Mouse (Mus musculus): ENCODE measurements around the gene Gramd1b. TPM values are rescaled to one million over a fixed set of nuclear protein-coding genes. Genes with fewer than 3 reads are reported as not detected.
A peak's percentile ranks its signal among the peaks of the same experiment; 100 is the strongest.

The Gramd1b gene
- total RNA-seq, 1 experiment from 2014 or later: 27.5 TPM

DNA sequence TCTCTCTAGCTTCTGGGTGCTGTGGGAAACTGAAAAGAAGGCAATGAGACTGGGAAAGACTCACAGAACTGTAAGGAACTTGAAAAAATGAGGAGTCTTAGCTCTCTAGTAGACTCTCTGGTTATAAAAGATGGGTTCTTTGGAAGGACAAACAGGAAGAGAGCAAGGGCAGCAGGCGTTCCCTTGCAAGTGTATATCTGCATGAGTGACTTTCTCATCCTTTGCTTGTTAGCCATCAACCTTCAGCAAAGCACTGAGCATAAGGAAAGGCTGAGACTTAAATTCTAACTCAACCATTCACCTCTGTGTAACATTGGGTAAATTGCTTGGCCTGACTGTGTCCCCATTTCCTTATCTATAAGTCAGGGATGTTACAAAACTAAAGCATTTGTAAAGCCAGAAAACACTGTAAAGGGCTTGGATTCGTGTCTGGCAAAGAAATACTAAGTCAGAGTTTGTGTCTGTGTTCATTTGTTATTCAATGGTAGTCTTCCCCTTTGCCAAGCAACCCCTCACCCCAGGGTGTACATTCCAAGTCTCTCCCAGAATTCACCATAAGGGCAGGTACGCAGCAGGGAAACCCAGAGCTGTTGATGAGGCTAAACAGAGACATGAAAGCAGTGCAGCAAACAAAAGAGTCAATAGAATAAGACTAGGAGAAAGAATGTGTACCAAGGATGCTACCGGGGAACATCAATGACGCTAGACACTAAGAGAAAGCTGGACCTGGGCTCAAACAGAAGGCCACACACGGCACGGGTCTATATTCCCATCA, 133.5 kb downstream of the Gramd1b start:
- no peak for ATAC-seq (replicated peaks in 1 of 2; ENCODE audit: insufficient read depth in 1 of 2, low FRiP score in 2 of 2, low TSS enrichment in 1 of 2, low read depth in 1 of 2, poor library complexity in 2 of 2, severe bottlenecking in 2 of 2)

DNA sequence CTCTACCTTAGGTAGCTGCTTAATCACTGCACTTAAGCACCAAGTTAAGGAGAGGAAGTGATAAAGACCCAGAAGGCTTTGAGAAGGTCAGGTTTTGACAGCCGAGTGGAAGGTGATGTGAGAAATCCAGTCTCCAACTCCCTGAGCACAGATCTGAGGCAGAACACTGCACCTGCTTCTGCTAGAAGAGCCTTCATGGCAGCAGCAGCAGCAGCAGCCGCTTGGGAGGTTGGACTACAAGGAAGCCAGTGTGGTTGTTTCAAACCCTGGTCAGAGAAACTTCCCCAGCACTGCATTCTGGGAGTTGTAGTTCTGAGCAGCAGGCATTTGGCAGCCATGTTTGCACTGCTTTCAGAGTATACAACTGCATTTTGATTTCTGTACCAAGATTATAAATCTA, 134.1 kb downstream of the Gramd1b start:
- peak; percentile 91 to 97 for ATAC-seq (replicated peaks in 1 of 2; ENCODE audit: insufficient read depth in 1 of 2, low FRiP score in 2 of 2, low TSS enrichment in 1 of 2, low read depth in 1 of 2, poor library complexity in 2 of 2, severe bottlenecking in 2 of 2)

DNA sequence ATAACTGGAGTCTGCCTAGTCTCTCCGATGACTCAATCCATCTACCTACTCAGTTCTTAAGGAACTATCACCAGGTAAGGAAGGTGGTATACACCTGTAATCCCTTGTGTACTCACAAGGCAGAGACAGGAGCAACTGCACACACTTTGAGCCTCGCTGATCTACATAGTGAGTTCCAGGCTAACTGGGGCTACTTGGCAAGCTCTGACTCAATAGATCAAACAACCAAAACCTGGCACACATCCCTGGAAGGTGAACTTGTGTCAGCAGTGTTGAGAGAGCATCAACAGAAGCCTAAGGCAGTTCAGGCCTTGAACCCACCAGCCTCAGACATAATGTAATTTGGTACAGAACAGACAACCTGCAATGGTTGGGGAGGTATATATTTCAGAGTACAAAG, 135.0 kb downstream of the Gramd1b start:
- ATAC-seq (replicated peaks in 1 of 2; ENCODE audit: insufficient read depth in 1 of 2, low FRiP score in 2 of 2, low TSS enrichment in 1 of 2, low read depth in 1 of 2, poor library complexity in 2 of 2, severe bottlenecking in 2 of 2): no peak

DNA sequence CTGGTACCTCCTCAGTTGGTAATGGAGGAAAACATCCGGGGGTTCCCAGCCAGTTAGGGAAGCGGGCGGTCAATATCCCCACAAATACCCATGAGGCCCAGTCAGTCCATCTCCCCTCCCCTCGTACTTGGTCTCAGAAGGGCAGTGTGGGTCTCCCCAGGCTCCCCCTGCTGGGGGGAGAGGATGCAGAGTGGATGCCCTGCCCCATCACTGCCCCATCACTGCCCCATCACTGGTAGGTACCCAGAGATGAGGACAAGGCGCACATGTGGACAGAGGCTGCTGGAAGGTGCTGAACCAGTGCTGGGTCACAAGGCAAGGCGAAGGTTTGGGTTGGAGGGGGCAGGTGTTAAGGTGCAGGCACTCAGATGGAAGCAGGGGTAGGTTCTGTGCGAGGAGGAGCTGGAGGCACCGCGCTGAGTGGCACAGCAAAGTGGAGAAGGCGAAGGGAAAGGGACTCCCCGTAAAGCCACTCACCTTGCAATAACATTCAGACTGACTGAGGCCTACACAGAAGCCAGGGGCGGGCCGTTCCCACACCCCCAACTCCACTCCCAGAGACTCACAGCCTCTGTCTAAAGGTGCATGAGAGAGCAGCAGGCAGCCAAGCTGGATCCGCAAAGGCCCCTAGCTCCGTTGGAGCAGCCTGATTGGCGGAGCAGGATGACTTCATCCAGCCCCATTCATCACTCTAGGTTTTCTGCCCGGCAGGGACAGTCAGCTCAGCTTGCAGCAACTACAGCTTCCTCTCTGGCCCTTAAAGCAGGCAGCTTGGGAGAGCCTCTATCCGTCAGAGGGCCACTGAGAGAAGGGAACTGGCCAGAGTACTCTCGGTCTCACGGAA, 139.1 kb downstream of the Gramd1b start:
- no peak; a peak in 1 of 4 replicates for ATAC-seq (replicated peaks in 1 of 2; ENCODE audit: insufficient read depth in 1 of 2, low FRiP score in 2 of 2, low TSS enrichment in 1 of 2, low read depth in 1 of 2, poor library complexity in 2 of 2, severe bottlenecking in 2 of 2)

DNA sequence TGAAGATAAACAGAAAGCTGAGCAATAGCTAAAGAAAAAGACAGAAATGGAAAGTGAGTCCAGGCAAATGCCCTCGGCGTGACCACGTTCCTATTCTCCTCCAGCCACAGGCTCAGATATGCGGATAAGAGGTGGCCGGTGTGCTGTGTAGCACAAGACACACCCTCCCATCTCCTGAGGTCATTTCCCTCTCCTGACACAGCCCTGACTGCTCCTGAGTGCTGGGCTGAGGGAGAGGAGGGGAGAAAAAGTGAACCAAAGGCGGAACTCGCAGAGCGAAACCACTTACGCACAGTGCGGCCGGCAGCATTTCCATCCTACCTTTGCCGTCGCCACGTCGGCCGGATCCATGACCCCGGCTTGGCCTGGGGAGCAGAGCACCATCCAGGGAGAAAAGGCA, 139.8 kb downstream of the Gramd1b start:
- peak; percentile 57 to 68 for ATAC-seq (replicated peaks in 1 of 2; ENCODE audit: insufficient read depth in 1 of 2, low FRiP score in 2 of 2, low TSS enrichment in 1 of 2, low read depth in 1 of 2, poor library complexity in 2 of 2, severe bottlenecking in 2 of 2)

DNA sequence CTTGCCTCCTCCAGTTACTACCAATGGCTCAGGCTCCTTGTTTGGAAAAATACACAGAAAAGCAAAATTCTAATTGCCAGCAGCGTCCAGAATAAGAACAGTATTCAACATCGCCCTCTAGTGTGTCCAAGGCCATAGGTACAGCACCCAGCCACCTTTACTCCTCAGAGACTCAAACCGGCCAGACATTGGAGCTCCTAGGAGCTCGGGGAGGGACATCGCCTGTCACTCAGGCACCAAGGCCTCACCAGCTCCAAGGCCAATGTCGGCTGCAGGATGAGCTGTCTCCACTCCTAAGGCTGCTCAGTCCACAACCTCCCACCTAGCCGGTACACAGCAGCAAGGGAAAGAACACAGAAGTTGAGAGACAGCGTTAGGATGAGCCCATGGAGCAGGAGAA, 140.3 kb downstream of the Gramd1b start:
- peak; percentile 57 to 65 for ATAC-seq (replicated peaks in 1 of 2; ENCODE audit: insufficient read depth in 1 of 2, low FRiP score in 2 of 2, low TSS enrichment in 1 of 2, low read depth in 1 of 2, poor library complexity in 2 of 2, severe bottlenecking in 2 of 2)

DNA sequence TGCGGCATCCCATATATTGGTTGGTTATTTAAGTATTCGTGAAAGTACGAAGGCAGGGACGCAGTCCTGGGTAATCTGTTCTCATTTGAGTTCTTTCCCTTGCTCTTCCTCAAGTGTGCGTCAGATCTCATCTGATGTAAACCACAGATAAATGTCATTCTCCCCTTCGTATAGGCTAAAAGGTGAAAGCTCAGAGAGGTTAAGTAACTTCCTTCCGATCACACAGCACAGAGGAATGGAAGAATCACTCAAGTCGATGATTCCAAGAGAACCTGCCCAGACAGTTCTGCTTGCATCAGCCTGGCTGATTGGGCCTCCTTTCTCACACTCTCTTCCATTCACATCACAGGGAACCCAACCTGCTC, 140.8 kb downstream of the Gramd1b start:
- ATAC-seq (replicated peaks in 1 of 2; ENCODE audit: insufficient read depth in 1 of 2, low FRiP score in 2 of 2, low TSS enrichment in 1 of 2, low read depth in 1 of 2, poor library complexity in 2 of 2, severe bottlenecking in 2 of 2): no peak

DNA sequence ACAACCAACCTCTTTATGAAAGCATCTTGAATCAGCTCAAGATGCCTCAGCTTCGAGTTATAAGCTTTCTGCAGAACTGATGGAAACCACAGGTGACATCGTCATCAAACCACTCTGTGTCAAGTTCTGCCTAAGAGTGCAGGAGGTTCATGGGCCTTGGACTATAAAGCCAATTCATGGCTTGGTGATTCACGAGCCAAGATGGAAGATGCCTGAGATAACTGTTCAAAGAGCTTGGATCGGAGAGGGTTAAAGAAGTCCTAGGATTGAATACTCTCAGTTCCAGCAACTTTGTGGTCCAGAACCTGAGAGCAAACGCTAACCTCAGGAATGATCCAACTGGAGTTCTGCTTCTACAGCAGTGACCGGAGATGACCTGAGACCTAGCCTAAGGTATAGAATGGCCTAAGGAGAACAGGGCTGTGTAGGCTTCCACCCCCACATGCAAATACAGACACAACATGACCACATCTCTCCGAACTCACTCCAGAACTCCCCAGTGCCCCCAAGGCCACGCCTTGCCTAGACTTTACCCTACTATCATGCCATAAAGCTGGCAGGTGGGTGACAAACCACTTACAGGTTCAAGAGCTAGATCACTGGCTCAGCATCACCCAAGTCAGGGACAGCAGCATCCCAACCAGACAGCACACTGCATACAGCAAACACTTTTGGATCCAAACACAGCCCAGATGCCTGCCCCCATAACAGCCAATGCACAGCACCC, 141.4 kb downstream of the Gramd1b start:
- ATAC-seq (replicated peaks in 1 of 2; ENCODE audit: insufficient read depth in 1 of 2, low FRiP score in 2 of 2, low TSS enrichment in 1 of 2, low read depth in 1 of 2, poor library complexity in 2 of 2, severe bottlenecking in 2 of 2): no peak

DNA sequence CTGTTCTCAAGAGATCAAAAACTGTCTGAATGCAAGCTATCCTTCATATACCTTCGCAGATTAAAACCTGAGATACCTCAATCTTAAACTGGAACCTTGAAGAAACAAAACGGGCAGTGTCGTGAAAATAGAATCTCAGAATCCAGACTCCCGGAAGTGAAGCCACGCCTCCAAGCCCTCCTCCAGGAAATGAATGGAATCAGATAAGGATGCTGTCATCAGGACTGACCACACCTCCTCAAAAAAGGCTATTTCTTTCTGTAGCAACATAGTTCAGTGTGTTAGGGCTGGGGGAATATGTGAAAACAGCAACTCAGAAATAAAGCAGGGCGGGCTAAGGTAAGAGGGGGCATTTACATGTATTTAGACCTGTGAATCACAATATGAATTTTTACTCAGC, 142.0 kb downstream of the Gramd1b start:
- ATAC-seq (replicated peaks in 1 of 2; ENCODE audit: insufficient read depth in 1 of 2, low FRiP score in 2 of 2, low TSS enrichment in 1 of 2, low read depth in 1 of 2, poor library complexity in 2 of 2, severe bottlenecking in 2 of 2): peak in 1 of 2 experiments; percentile 53; a peak in 3 of 4 replicates

DNA sequence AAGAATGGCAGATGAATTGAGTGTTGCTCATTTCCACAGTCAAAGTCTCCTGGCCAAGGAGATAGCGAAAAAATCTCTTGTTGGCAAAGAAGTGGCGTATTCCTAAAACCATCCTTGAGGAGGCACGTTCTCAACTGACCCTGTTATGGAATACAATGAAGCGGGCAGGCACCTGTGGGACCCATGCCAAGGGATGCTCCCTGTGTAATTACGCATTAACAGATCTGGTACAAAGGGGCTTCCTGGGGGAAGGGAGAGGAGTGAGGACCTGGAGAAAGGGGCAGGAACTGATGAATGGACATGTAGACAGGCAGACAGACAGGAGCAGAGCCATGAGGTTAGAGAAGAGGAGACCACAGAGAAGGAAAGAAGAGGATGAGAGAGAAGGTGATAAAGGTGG, 146.4 kb downstream of the Gramd1b start:
- ATAC-seq (replicated peaks in 1 of 2; ENCODE audit: insufficient read depth in 1 of 2, low FRiP score in 2 of 2, low TSS enrichment in 1 of 2, low read depth in 1 of 2, poor library complexity in 2 of 2, severe bottlenecking in 2 of 2): no peak

DNA sequence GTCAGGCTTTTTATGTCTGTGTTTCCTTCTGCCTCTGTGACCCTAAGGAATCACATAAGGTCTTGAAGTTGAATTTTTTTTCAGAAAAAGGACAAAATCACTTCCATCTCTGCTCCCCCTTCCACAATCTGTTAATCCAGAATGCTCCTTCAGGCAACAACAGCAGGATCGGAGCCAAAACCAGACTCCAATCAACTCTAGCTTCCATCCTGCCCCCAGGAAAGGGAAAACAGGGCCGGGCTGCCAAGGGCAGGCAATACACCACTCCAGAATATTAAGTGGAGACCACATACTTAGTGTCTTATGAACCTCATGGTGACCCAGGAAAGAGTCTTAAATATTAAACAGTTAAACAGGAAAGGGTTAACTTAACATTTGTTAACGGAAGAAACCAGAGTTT, 148.7 kb downstream of the Gramd1b start:
- no peak for ATAC-seq (replicated peaks in 1 of 2; ENCODE audit: insufficient read depth in 1 of 2, low FRiP score in 2 of 2, low TSS enrichment in 1 of 2, low read depth in 1 of 2, poor library complexity in 2 of 2, severe bottlenecking in 2 of 2)

DNA sequence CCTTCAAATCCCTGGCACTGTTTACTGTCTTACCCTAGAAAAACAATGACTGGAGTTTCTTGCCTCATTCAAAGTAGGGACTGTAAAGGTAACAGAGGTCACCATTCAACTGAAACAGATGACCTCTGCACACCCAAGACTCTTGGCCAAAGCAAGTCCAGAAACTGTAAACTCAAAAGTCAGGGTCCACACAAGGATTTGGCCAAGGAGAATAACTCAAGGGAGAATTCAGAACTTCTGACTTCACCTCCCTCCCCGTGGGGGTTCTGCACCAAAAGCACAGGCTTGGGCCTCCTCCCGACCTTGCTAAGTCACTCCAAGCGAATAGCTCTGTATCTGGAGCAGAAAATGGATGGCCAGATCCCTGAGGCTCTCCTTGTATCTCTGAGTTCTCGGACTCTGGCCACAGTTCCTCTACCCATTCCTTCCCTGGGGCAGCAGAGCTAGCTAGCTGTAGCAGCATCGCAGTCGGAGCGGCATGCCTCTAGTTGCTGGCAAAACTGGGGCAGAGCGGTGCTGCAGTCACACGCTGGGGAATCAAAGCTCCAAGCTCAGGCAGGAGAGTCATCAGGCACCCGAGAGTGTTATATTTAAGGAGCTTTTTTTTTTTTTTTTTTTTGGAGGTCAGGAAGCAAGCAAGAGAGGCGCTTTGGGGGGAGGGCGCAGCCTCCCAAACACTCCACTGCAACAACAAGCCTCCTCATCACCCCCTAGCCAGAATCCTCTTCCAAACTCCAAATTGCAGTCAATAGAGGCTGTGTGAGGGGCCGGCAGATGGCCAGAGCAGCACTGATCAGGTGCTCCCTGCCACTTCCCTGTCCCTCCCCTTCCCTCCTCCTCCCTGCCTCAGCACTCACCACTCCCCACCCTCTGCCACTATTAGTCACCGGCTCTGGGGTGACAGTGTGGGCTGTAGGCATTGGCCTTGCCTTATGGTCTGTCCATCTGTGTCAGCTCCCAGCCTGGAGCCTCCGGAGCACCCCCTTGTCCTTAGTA, 149.5 kb downstream of the Gramd1b start:
- peak; percentile 32 to 62; a peak in 1 of 4 replicates for ATAC-seq (replicated peaks in 1 of 2; ENCODE audit: insufficient read depth in 1 of 2, low FRiP score in 2 of 2, low TSS enrichment in 1 of 2, low read depth in 1 of 2, poor library complexity in 2 of 2, severe bottlenecking in 2 of 2)

DNA sequence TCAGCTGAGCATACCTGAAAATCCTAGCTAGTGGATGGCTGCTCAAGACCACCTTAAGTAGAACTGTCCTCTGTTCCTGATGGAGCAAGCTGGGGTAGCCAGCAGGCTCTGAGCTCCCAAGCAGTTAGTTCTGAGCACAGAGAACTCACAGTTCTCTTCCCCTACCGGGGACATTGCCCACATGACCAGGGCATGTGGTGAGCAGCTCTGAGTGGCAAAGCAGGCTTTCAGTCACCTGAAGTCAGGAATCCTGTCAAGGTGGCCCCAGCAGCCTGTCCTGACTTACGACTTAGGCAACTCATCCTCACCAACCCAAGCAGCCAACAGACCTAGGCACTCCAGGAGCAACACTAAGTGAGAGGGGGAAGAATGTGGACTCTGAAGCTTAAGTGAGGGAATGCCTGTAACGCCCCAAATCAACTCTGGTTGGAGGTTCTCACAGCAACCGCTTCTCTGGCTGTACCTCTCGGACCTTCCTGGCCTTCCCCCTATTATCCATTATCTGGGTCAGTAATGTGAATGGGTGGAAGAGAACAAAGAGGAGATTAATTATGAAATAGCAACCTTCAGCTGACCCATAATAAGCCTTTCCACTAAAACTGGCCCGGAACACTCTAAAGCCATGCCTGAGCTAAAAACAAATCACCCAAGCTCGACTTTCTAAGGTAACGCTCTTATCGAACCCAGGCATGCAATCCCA, 154.3 kb downstream of the Gramd1b start:
- ATAC-seq (replicated peaks in 1 of 2; ENCODE audit: insufficient read depth in 1 of 2, low FRiP score in 2 of 2, low TSS enrichment in 1 of 2, low read depth in 1 of 2, poor library complexity in 2 of 2, severe bottlenecking in 2 of 2): no peak

DNA sequence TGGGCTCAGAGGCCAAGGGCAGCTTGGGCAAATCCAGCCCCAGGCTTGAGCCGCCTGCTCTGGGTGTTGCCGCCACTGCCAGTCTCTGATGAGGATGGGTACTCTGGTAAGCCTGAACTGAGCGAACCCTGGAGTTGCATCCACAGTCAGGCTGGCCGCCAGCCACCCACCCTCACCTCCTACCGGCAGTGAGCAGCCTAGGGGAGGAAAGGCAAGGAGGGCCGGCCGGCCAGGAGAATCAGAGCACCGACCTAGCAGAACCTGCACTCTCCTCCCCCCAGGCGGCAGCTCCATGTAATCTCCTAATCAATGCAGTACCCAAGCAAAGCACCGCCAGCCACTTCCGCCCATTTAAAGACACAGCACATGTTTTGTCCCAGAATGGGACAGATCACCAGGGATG, 155.0 kb downstream of the Gramd1b start:
- 0 out of 4 replicates have a peak, but pooled peaks of 1 of the 2 experiments have one; percentile 12 for ATAC-seq (replicated peaks in 1 of 2; ENCODE audit: insufficient read depth in 1 of 2, low FRiP score in 2 of 2, low TSS enrichment in 1 of 2, low read depth in 1 of 2, poor library complexity in 2 of 2, severe bottlenecking in 2 of 2)

DNA sequence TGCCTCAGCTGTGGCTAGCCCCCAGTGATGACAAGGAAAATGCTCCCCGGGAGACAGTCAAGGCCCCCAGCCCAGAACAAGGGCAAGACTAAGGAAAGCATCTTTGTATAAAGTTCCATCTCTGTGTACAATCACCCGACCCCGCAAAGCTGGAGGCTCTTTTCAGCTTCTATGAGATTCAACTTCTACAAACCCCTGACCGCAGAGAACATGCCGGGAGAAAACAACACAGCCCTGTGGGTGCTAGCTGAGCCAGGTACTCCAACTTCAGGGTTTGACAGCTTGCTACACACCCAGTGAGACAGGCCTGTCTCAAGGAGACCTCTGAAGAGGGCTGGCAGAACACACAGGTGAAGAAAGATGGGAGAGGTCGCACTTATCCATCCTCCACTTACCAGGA, 155.7 kb downstream of the Gramd1b start:
- ATAC-seq (replicated peaks in 1 of 2; ENCODE audit: insufficient read depth in 1 of 2, low FRiP score in 2 of 2, low TSS enrichment in 1 of 2, low read depth in 1 of 2, poor library complexity in 2 of 2, severe bottlenecking in 2 of 2): no peak

DNA sequence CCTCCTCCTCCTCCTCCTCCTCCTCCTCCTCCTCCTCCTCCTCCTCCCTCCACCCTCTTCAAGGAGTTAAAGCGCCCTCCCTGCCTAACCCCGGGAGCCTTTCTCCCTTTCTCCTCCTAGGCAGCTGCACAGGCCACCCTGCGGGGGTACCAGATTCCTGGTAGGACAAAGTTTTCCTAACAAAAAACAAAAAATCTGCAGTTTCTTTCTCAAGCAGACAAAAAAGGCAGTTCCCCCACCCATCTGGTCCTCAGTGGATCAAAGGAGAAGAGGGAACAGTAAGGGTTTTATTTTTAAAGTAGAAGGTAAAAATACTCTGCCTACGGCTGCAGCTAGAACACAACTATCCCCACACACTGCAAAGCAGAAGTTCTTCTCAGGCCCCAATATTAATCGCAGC, 156.2 kb downstream of the Gramd1b start:
- ATAC-seq (replicated peaks in 1 of 2; ENCODE audit: insufficient read depth in 1 of 2, low FRiP score in 2 of 2, low TSS enrichment in 1 of 2, low read depth in 1 of 2, poor library complexity in 2 of 2, severe bottlenecking in 2 of 2): no peak
